Mouse (Mus musculus) lung, embryonic 14.5 days (tissue): ENCODE results near the gene Gtf2i. TPM values are rescaled to one million over a fixed set of nuclear protein-coding genes. Genes with fewer than 3 reads are reported as not detected.

Experiments
- ATAC-seq: fragments of 200-750 bp; cut with Nextera tagmentation; 2 replicates; pipeline ENCODE4 v1.8.0; 2017; ENCODE audit warnings: mild to moderate bottlenecking, moderate TSS enrichment, moderate library complexity; ENCODE audit not compliant: insufficient read depth
- DNase-seq: peaks from one replicate; pipeline ENCODE4 v3.0.0-alpha.2; 2015
- H3K27ac ChIP-seq: fragments of 300-500 bp; sonication (generic); 2 replicates; pipeline ENCODE4 v1.5.1; 2014; ENCODE audit warnings: low read depth, mild to moderate bottlenecking, moderate library complexity
- H3K27me3 ChIP-seq: fragments of 300-500 bp; sonication (generic); 2 replicates; pipeline ENCODE4 v1.6.1; 2014; ENCODE audit warnings: low read length, control low read depth; ENCODE audit not compliant: insufficient read depth
- H3K36me3 ChIP-seq: fragments of 300-500 bp; sonication (generic); 2 replicates; pipeline ENCODE4 v1.6.1; 2014; ENCODE audit warnings: control low read depth; ENCODE audit not compliant: insufficient read depth
- H3K4me1 ChIP-seq: fragments of 300-500 bp; sonication (generic); 2 replicates; pipeline ENCODE4 v1.6.1; 2014; ENCODE audit warnings: antibody characterized with exemption, control low read depth; ENCODE audit not compliant: insufficient read depth
- H3K4me2 ChIP-seq: fragments of 300-500 bp; sonication (generic); 2 replicates; pipeline ENCODE4 v1.6.1; 2014; ENCODE audit warnings: mild to moderate bottlenecking
- H3K4me3 ChIP-seq: fragments of 300-500 bp; sonication (generic); 2 replicates; pipeline ENCODE4 v1.5.1; 2014; ENCODE audit warnings: low read depth, low read length
- H3K9ac ChIP-seq: fragments of 300-500 bp; sonication (generic); 2 replicates; pipeline ENCODE4 v1.6.1; 2014
- H3K9me3 ChIP-seq: fragments of 300-500 bp; sonication (generic); 2 replicates; pipeline ENCODE4 v1.6.1; 2016; ENCODE audit warnings: low read depth, low read length, control low read depth
- CTCF ChIP-seq: IDR thresholded peaks from 2 replicates; pipeline ENCODE4 v1.5.1; 2016; ENCODE audit warnings: antibody characterized with exemption, low read depth
- WGBS: fragments of 180-500 bp; shearing (Covaris S2); extraction: QIAGEN DNeasy Blood & Tissue Kit; methylation state at CpG from one replicate; pipeline ENCODE4 v1.1.7; 2014; 5-methylcytosine and 5-hydroxymethylcytosine counted together
- polyA plus RNA-seq: library from polyadenylated mRNA; unstranded; fragments of >200 nt; fragmentation: Nextera tagmentation; extraction: Ambion mirVana; gene quantifications from 2 replicates; pipeline ENCODE4 v1.2.1, GENCODE M21; 2014

Gtf2i gene
- polyA plus RNA-seq, 1 experiment from 2014 or later: 183 TPM

GRCm38 (mm10) chr5:134268751-134269150 lies 45.8 kb downstream of the Gtf2i start:
- H3K9ac ChIP-seq: no peak overlapping the region
- H3K9me3 ChIP-seq: no peaks in the 10 kb centered on the region
- ATAC-seq (no peak), DNase-seq (no peak)
- H3K27me3 ChIP-seq: no peaks in the 10 kb centered on the region
- no peak overlapping the region for H3K4me2 ChIP-seq
- no peak overlapping the region for H3K27ac ChIP-seq
- no peak overlapping the region for H3K4me3 ChIP-seq
- no peaks in the 10 kb centered on the region for H3K4me1 ChIP-seq
- no peak for TF ChIP-seq CTCF
- H3K36me3 ChIP-seq: peaks cover 100% of the 10 kb centered on the region
- 95% methylated on average over 8 of the region's 8 CpGs for whole genome bisulfite sequencing

- no peak overlapping the region for H3K4me3 ChIP-seq
- no peak for ATAC-seq
- no peaks in the 10 kb centered on the region for H3K9me3 ChIP-seq
- no peak overlapping the region for H3K9ac ChIP-seq
- H3K27me3 ChIP-seq: no peaks in the 10 kb centered on the region
- no peak for DNase-seq
- WGBS: 81% methylated on average over 18 of the region's 18 CpGs
- no peak overlapping the region for H3K4me2 ChIP-seq
- no peak overlapping the region for H3K27ac ChIP-seq
- TF ChIP-seq CTCF: no peak
- H3K36me3 ChIP-seq: peaks cover 100% of the 10 kb centered on the region
- H3K4me1 ChIP-seq: no peaks in the 10 kb centered on the region
Measured at GRCm38 (mm10) chr5:134266404-134266803, 48.2 kb downstream of the Gtf2i start.

DNA sequence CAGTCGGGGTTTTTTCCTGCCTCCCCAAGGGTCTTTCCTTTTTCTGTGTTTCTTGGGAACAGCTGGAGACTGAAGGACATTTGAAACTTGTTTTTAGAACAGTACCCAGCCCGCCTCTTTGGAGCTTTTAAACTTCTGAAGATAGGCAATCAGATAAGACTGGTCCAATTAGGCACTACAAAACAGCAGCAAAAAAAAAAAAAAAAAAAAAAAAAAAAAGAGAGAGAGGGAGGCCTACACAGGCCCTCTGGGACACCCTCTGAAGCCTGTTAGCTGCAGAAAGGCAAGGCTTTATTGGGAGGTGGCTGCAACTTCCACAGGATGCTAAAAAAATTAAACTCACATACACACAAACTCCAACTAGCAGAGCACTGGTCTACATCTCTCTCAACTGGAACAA lies 48.7 kb downstream of the Gtf2i start:
- Histone ChIP-seq H3K36me3 (peaks cover 100% of the 10 kb centered on the region), H3K9ac (no peak overlapping the region), H3K9me3 (no peaks in the 10 kb centered on the region), H3K27ac (no peak overlapping the region), H3K4me2 (no peak overlapping the region), H3K4me3 (no peak overlapping the region), H3K27me3 (no peaks in the 10 kb centered on the region), H3K4me1 (no peaks in the 10 kb centered on the region)
- ATAC-seq: no peak
- no peak for DNase-seq
- 79% methylated on average over 2 of the region's 2 CpGs for WGBS
- TF ChIP-seq CTCF: no peak

GRCm38 (mm10) chr5:134260001-134260636 lies 54.4 kb downstream of the Gtf2i start:
- no peak for TF ChIP-seq CTCF
- no peaks in the 10 kb centered on the region for H3K9me3 ChIP-seq
- H3K9ac ChIP-seq: no peak overlapping the region
- H3K4me3 ChIP-seq: no peak overlapping the region
- 90% methylated on average over 9 of the region's 9 CpGs for WGBS
- no peak overlapping the region for H3K27ac ChIP-seq
- H3K4me1 ChIP-seq: no peaks in the 10 kb centered on the region
- no peak for ATAC-seq
- no peaks in the 10 kb centered on the region for H3K27me3 ChIP-seq
- no peak for DNase-seq
- no peak overlapping the region for H3K4me2 ChIP-seq
- peaks cover 97% of the 10 kb centered on the region for H3K36me3 ChIP-seq

GRCm38 (mm10) chr5:134258934-134259333 lies 55.6 kb downstream of the Gtf2i start:
- no peaks in the 10 kb centered on the region for H3K4me1 ChIP-seq
- no peak overlapping the region for H3K4me2 ChIP-seq
- no peak overlapping the region for H3K4me3 ChIP-seq
- no peak for ATAC-seq
- H3K9me3 ChIP-seq: no peaks in the 10 kb centered on the region
- H3K9ac ChIP-seq: no peak overlapping the region
- DNase-seq: no peak
- H3K36me3 ChIP-seq: peaks cover 96% of the 10 kb centered on the region
- no peak for TF ChIP-seq CTCF
- H3K27ac ChIP-seq: no peak overlapping the region
- H3K27me3 ChIP-seq: no peaks in the 10 kb centered on the region
- WGBS: 98% methylated on average over 2 of the region's 2 CpGs

- no peak for TF ChIP-seq CTCF
- no peak overlapping the region for H3K4me2 ChIP-seq
- no peak for DNase-seq
- no peak overlapping the region for H3K27ac ChIP-seq
- H3K9me3 ChIP-seq: no peaks in the 10 kb centered on the region
- peaks cover 96% of the 10 kb centered on the region for H3K36me3 ChIP-seq
- WGBS: 66% methylated on average over 4 of the region's 4 CpGs
- no peaks in the 10 kb centered on the region for H3K4me1 ChIP-seq
- no peak overlapping the region for H3K9ac ChIP-seq
- ATAC-seq: no peak
- no peaks in the 10 kb centered on the region for H3K27me3 ChIP-seq
- no peak overlapping the region for H3K4me3 ChIP-seq
Measured at GRCm38 (mm10) chr5:134258395-134258794, 56.2 kb downstream of the Gtf2i start.

DNA sequence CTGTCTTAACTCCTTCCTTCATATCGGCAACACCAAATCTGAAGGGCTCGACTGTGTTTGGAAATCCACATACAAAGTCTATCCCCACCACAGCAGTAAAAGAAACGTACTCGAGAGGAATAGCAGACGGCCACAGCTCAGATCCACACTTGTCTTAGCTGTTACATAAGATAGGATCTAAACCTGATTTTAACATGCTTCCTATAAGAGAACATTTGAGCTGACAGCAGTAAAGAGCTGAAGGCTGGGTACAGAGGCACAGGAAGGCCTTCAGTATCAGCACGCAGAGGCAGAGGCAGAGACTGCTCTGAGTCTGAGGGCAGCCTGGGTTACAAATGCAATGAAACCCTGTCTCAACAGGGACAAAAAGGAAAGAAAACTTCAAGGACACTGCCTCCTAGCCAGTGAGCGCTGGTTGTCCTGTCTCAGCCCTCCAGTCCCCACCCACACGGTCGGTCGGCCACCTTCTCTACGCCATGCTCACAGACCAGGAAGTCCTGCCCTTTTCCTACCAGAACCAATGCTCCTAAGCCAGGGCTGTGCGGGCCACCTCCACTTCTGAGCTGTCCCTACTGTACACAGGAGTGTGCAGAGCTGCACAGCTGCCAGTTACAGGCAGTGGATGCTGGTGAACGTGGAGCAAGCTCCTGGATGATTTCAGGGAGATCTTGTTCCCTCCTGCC lies 57.1 kb downstream of the Gtf2i start:
- Histone ChIP-seq H3K4me3 (no peak overlapping the region), H3K27ac (no peak overlapping the region), H3K4me2 (no peak overlapping the region), H3K27me3 (no peaks in the 10 kb centered on the region), H3K36me3 (peaks cover 96% of the 10 kb centered on the region), H3K9me3 (no peaks in the 10 kb centered on the region), H3K9ac (no peak overlapping the region), H3K4me1 (no peaks in the 10 kb centered on the region)
- 88% methylated on average over 13 of the region's 13 CpGs for WGBS
- no peak for DNase-seq
- ATAC-seq: no peak
- no peak for TF ChIP-seq CTCF
